Mouse (Mus musculus) spleen, adult 12 weeks (tissue): ENCODE measurements around the gene Epb41l4b.

Experiments used
- DNase-seq: peaks from one replicate; pipeline ENCODE4 v3.0.0; 2022; ENCODE audit warnings: low spot score

The Epb41l4b gene

GRCm38 (mm10) chr4:57143026-57143937 is at the start of gene Epb41l4b:
Epb41l4b (minus strand) TSS chr4:57143437.
- DNase-seq: peak; percentile 44

- DNase-seq: no peak
Measured at GRCm38 (mm10) chr4:57191543-57192283, 48.5 kb upstream of the Epb41l4b start.

- DNase-seq: no peak
Measured at GRCm38 (mm10) chr4:57189881-57190280, 46.6 kb upstream of the Epb41l4b start.

GRCm38 (mm10) chr4:57186035-57186434 is 42.8 kb upstream of the Epb41l4b start:
- no peak for DNase-seq

DNA sequence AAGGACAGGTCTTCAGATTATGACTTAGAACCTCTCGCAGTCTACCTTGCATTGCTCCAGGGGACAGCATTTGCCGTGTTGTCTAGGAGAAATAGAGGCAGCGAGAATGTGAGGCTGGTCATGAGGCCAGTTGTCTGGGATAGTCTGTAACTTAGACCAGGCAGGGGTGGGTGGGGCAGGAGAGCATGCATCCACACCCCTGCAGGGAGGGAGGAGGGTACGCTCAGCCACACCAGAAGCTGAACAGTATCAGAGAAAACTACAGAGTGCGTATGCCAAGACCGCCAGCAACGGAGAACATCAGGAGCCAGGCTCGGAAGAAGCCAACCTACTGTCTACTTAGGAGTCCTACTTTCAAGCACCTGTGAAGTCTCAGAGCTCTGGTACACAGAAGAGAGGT is 42.2 kb upstream of the Epb41l4b start:
- DNase-seq: no peak

- no peak for DNase-seq
Measured at GRCm38 (mm10) chr4:57183493-57183892, 40.3 kb upstream of the Epb41l4b start.

DNA sequence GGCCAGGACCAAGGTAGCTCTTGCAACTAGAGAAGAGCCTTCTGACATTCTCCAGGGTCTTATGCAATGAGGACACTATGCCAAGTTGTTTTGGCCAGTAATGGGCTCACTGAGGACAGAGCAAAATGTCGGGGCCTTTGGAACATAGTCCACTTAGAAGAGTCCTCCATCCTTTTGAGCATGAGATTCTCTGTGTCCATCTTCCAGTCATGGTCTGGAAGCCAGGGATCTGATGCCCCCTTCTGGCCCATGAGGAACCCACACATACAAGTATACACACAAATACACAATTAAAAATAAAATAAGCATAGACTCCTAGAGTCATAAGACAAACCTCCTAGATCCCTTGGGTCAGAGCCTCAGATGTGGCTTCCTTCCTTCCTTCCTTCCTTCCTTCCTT is 38.3 kb upstream of the Epb41l4b start:
- DNase-seq: no peak

DNA sequence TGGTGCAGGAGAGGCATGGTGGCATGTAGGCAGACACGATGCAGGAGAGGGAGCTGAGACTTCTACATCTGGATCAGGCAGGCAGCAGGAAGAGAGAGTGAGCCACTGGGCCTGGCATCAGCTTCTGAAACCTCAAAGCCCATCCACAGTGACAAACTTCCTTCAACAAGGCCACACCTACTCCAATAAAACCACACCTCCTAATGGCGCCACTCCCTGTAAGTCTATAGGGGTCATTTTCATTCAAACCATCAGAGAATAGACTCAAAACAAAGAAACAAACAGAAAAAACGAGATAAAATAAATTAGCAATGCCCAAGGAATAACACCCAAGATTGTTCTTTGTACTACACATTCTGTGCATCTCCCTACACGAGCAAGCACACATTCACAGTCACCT is 35.6 kb upstream of the Epb41l4b start:
- no peak for DNase-seq

DNA sequence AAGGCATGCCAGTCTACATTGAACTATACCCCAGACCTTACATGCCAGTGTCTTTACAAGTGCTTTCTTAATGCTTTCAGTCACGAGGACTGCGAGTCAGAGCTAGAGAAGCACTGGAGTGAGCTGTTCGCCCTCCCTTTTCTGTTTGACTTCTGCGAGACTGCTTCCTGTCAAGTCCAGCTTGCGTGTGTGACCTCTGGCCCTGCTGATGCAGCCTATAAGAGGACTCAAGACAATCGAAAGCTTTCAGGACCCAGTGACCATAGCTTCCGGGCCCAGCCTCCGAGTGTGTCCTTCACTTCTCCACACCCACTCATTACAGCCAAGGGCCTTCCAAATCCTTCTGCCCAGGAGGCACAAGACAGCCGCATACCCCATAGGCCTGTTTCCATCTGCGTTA is 32.1 kb upstream of the Epb41l4b start:
- no peak for DNase-seq

DNA sequence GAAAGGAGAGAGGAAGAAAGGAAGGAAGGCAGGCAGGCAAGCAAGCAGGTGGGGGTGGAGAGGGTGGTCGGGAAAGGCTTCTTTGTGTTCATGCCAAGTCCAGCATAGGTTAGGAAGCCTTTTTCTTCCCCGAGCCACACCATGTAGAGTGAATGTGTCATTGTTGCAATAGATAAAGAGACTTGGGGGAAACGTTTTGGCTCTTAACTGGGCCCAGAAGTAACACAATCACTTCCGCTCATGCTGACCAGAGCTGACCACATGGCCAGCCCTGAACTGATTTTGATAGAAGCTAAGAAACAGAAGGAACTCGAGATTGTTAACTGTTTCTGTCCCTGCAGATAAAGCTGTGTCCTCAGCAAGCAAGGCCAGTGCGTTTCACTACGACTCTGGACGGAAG is 29.6 kb upstream of the Epb41l4b start:
- DNase-seq: no peak

GRCm38 (mm10) chr4:57171817-57172216 is 28.6 kb upstream of the Epb41l4b start:
- no peak for DNase-seq

DNA sequence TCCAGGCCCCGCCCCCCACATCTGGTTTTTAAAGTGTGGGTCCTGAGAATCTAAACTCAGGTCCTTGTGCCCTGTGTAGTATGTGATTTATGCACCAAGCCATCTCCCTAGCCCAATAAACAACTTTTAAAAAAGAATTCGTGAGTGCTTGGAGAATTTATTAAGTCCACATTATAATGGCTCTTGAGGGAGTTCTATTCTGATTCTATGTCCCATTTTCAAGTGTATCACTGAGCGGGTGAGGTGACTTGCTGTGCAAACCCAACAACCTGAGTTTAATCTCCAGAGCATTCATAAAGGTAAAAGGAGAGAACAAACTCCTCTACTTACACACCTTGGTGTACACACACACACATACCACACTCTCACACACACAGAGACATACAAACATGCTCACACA is 25.4 kb upstream of the Epb41l4b start:
- DNase-seq: no peak

DNA sequence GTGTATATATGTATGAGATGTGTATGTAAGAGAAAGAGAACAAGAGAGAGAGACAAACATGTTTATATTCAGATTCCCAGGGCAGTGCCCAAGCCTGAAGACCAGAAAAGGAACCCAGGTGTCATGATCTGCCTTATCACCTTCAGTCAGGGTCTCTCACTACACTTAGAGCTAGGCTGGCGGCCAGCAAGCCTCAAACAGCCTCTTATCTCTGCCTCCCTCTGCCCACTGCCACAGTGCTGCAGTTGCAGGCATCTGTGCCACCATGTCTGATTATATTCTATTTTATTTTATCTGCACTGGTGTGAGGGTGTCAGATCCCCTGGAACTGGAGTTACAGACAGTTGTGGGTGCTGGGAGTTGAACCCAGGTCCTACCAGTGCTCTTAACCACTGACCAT is 25.0 kb upstream of the Epb41l4b start:
- DNase-seq: no peak

GRCm38 (mm10) chr4:57166922-57167870 is 24.0 kb upstream of the Epb41l4b start:
- DNase-seq: no peak

- DNase-seq: no peak
Measured at GRCm38 (mm10) chr4:57165654-57166053, 22.4 kb upstream of the Epb41l4b start.

DNA sequence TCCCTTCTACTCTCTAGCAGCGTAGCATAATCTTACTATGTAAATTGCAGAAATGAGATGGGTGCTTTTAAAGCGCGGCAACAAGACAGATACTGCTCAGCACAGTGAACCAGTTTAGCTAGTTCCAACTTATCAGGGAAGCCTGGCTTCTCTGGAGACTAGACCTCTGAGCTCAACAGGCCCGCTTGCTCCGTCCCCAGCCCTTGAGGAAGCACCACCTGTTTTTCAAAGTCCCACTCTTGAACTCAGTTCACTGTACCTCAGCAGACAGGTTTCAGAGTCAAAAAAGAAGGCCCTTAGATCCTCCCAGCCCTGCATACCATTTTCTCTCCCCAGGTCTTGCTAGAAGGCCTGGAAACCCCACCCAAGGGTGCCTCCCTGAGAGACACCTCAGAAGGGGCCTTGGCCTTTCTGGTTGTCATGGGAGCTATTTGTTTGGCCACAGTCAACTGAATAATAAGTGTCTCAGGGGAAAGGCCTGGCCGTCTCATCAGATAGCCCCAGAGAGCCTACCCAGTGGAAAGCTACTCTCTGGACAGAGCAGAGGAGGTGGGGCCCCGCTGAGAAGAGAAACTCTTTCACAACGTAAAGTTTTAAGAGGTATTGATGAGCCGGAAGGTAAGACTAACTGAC is 21.5 kb upstream of the Epb41l4b start:
- DNase-seq: no peak

GRCm38 (mm10) chr4:57162789-57163722 is 19.8 kb upstream of the Epb41l4b start:
- DNase-seq: no peak

DNA sequence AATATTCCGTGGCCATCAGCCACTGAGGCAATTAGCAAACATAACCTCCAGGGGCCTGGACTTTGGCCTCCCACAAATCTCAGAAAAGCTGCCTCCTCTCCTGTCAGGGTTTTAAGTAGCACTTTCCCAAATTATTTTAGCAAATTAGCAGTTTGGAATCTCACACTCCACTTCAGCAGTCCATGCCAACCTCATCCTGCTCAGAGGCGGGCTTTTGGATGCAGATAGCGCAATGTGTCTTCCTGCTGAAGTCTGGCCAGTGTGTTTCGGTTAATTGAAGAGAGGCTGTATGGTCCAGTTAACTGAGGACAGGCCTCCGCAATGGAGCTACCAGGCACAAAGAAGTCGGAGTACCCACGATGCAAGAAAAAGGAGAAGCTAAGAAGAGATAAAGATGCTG is 17.3 kb upstream of the Epb41l4b start:
- no peak for DNase-seq

DNA sequence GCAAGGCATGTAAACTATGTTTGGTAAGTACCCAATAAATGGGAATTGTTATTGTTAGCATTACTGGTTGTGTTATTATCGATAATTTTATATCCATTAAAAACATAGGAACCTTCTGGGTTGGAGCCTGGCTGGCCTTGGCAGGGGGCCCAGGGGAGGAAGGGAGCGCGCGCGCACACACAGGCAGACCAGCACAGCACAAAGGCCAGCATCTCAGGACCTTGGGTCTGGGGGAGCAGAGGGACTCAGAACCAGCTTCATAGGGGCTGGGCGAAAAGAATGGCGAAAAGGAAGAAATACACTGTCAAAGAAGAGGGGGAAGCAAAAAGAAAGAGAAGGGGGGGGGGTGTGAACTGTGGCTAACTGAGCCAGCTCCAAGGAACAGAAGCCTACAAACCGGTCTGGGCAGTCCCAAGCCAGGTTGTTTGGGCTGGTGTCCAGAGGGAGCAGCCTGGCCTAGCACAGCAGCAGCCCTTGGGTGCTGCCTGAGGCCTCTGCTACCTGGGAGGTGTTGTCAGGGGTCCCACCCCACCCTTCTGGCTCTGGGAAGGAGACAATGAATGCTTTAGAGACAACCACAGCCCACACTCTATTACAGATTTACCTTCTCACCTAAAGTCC is 13.4 kb upstream of the Epb41l4b start:
- DNase-seq: no peak

DNA sequence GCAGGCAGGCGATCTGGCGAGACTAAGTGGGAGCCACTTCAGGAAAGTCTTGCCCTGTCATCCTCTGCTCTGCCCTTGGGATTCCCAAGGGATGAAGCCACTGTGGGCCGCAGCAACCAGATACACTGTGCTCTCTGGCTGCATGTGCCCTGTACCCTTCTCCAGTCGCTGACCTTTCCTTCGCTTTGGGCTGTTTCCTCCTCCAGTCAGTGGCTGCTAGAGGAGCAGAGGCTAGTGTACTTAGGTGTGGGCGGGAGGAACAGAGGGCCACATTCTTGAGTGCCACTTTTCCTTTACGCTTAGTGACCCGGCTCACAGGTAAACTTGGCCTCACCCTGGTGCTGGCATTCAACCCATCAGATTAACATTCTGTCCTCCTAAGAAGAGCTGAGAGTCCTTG is 10.6 kb upstream of the Epb41l4b start:
- no peak for DNase-seq
